Mouse (Mus musculus): ENCODE results near the gene Soga1. TPM values are rescaled to one million over a fixed set of nuclear protein-coding genes. Genes with fewer than 3 reads are reported as not detected.

Gene Soga1
- polyA plus RNA-seq, 2 experiments = 1.6 to 1.8 TPM

DNA sequence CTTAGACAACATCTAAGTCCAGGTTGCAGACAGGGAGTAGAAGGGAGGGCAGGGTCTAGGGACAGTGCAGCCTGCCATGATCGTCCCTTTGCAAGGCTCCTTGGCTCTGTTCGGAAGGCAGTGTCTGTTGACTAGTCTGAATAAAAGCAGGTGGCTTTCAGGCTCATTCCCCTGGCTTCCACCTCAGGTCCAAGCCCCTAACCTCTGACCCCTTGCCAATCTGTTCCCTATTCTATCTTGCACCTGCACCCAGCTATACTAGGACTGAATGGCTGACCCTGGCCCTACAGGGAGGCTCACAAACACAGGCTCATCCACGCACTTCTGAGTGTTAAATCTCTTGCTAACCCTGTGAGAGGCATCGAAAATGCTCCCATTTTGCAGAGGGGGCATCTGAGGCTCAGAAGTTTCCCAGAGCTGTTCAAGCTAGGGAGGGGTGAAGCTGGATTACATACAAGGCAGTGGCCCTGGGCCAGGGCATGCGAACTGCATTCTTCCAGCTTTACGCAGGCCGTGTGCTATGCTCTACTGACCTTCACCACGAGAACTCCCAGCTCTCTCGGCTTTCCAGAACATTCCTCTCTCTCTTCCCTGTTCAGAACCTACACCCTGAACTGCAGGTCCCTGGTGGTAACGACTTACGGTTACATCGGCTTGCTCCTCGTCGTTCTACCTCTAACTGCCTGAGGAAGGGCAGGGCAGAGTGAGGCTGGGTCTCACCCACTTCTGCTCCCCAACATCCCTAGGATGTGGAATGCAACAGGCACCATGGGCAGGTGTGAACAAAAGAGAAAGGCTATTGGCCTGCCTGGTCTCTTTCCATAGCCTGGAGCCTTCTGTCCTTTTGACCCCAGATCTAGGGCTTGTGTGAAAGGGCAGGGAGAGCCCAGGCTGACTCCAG lies 13.8 kb downstream of the Soga1 start:
- no peaks in the 10 kb centered on the region for H3K27me3 ChIP-seq (ENCODE audit: control insufficient read depth, insufficient read depth, low read length)
- 72% methylated on average over 14 of the region's 14 CpGs for WGBS (ENCODE audit: insufficient replicate concordance)
- no peaks in the 10 kb centered on the region for H3K9me3 ChIP-seq (ENCODE audit: control insufficient read depth, low read length)
- no peak for DNase-seq (ENCODE audit: low read depth in 3 of 3, low spot score in 3 of 3)
- H3K27ac ChIP-seq = no peak overlapping the region
- H3K4me2 ChIP-seq (ENCODE audit: low read depth) = no peak overlapping the region
- no peak overlapping the region for H3K4me3 ChIP-seq (ENCODE audit: insufficient read depth in 1 of 2, low read depth in 2 of 2, low read length in 2 of 2)
- ATAC-seq (ENCODE audit: insufficient read depth) = no peak
- no peaks in the 10 kb centered on the region for H3K36me3 ChIP-seq (replicated peaks; ENCODE audit: control insufficient read depth, insufficient read depth, low read depth)
- no peak for TF ChIP-seq CTCF (IDR thresholded peaks at IDR 0.05; ENCODE audit: low read depth)
- no peak overlapping the region for H3K9ac ChIP-seq (replicated peaks)
- peaks cover 0 to 6% of the 10 kb centered on the region in 2 experiments; a peak in 2 of 4 replicates for H3K4me1 ChIP-seq (replicated peaks; ENCODE audit: control insufficient read depth in 2 of 2, insufficient read depth in 2 of 2, low read length in 1 of 2)

DNA sequence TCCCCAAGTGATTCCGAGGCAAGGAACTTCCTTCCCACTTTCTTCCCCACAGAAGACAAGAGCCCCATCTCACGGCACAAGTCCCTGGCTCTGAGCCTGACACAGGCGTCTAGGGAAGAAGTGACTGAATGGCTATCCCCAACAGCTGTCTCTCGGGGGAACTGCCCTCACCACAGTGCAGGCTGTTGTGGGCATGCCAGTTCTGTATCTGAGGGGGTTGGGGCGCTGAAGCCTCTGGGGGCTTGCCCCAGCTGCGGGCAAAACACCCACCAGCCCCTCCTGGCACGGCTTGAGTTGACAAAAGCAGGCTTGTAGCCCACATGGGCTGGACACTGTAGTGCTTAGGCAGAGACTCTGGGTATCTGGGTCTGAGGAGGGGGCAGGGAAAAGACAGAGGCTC lies 14.9 kb downstream of the Soga1 start:
- H3K4me3 ChIP-seq (ENCODE audit: insufficient read depth in 1 of 2, low read depth in 2 of 2, low read length in 2 of 2) = no peak overlapping the region
- DNase-seq (ENCODE audit: low read depth in 3 of 3, low spot score in 3 of 3) (no peak), ATAC-seq (ENCODE audit: insufficient read depth) (no peak)
- WGBS (ENCODE audit: insufficient replicate concordance) = 30% methylated on average over 7 of the region's 7 CpGs
- TF ChIP-seq EP300 (IDR thresholded peaks at IDR 0.05; ENCODE audit: low read depth) = no peak
- TF ChIP-seq CTCF (IDR thresholded peaks at IDR 0.05; ENCODE audit: low read depth) = no peak
- no peaks in the 10 kb centered on the region for H3K36me3 ChIP-seq (replicated peaks; ENCODE audit: control insufficient read depth, insufficient read depth, low read depth)
- H3K4me2 ChIP-seq (ENCODE audit: low read depth) = no peak overlapping the region
- no peaks in the 10 kb centered on the region for H3K9me3 ChIP-seq (ENCODE audit: control insufficient read depth, low read length)
- no peaks in the 10 kb centered on the region for H3K4me1 ChIP-seq (replicated peaks; ENCODE audit: control insufficient read depth in 2 of 2, insufficient read depth in 2 of 2, low read length in 1 of 2)
- H3K27ac ChIP-seq = no peak overlapping the region
- H3K9ac ChIP-seq (replicated peaks) = no peak overlapping the region
- no peaks in the 10 kb centered on the region for H3K27me3 ChIP-seq (ENCODE audit: control insufficient read depth, insufficient read depth, low read length)

DNA sequence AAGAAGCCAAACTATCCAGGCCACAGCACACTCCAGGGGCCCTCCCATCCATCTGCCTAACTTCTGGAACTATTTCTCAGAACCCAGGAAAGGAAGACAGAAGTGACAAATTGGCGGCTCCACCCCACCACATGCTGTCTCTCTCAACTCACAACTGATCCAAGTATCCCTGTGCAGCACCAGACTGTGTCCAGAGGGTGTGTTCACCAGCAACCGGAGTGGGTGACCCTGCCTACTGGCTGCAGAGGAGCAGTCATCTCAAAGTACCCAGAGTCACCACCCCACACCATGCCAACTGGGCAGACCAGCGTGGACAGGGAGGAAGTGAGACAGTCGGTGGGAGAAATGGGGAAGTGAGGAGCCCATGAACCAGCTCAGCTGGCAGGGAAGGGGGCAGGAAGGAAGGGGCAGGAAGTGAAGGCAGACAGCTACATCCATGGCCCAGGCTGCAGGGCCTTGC lies 15.8 kb downstream of the Soga1 start:
- no peaks in the 10 kb centered on the region for H3K27me3 ChIP-seq (ENCODE audit: control insufficient read depth, insufficient read depth, low read length)
- H3K4me3 ChIP-seq (ENCODE audit: insufficient read depth in 1 of 2, low read depth in 2 of 2, low read length in 2 of 2) = no peak overlapping the region
- ATAC-seq (ENCODE audit: insufficient read depth) (no peak), DNase-seq (ENCODE audit: low read depth in 3 of 3, low spot score in 3 of 3) (no peak)
- 29% methylated on average over 4 of the region's 4 CpGs for WGBS (ENCODE audit: insufficient replicate concordance)
- no peak overlapping the region for H3K4me2 ChIP-seq (ENCODE audit: low read depth)
- H3K4me1 ChIP-seq (replicated peaks; ENCODE audit: control insufficient read depth in 2 of 2, insufficient read depth in 2 of 2, low read length in 1 of 2) = no peaks in the 10 kb centered on the region
- H3K36me3 ChIP-seq (replicated peaks; ENCODE audit: control insufficient read depth, insufficient read depth, low read depth) = no peaks in the 10 kb centered on the region
- no peaks in the 10 kb centered on the region for H3K9me3 ChIP-seq (ENCODE audit: control insufficient read depth, low read length)
- no peak overlapping the region for H3K27ac ChIP-seq
- TF ChIP-seq EP300 (IDR thresholded peaks at IDR 0.05; ENCODE audit: low read depth) (no peak), CTCF (IDR thresholded peaks at IDR 0.05; ENCODE audit: low read depth) (no peak)
- H3K9ac ChIP-seq (replicated peaks) = no peak overlapping the region

DNA sequence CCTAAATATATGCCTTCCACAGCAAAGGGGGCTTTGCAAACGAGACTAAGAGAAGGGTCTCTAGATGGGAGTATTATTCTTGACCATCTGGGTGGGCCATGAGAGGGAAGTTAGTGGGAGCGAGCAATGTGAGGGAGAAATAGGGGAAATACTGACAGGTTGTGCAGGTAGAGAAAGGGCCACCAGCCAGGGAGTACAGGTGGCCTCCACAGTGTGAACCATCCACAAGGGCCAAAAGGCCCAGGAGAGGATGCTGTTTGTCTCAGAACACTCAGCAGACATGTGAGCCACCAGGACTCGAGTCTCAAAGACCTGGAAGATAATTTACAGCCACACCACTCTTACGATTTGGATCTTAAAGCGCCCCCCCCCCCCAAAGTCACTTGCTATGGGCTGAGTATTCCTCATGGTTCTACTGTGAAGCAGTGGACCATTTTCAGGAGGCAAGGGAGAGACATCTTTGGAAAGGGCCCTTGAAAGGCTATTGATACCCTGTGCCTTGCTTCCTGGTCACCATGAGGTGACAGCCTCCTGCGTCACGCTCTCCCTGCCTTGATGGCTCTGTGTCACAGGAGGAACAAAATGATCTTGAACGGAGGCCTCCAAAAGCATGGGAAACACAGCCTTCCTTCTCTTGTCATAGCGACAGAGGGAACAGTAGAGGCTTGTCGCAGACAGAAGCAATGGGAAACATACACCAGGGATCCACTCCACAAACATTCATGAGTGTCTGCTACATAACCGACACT lies 18.3 kb downstream of the Soga1 start:
- no peak overlapping the region for H3K9ac ChIP-seq (replicated peaks)
- H3K4me1 ChIP-seq (replicated peaks; ENCODE audit: control insufficient read depth in 2 of 2, insufficient read depth in 2 of 2, low read length in 1 of 2) = no peaks in the 10 kb centered on the region
- no peak overlapping the region for H3K27ac ChIP-seq
- 66% methylated on average over 11 of the region's 11 CpGs for WGBS (ENCODE audit: insufficient replicate concordance)
- TF ChIP-seq CTCF (IDR thresholded peaks at IDR 0.05; ENCODE audit: low read depth) = no peak
- TF ChIP-seq EP300 (IDR thresholded peaks at IDR 0.05; ENCODE audit: low read depth) = no peak
- no peaks in the 10 kb centered on the region for H3K36me3 ChIP-seq (replicated peaks; ENCODE audit: control insufficient read depth, insufficient read depth, low read depth)
- no peaks in the 10 kb centered on the region for H3K9me3 ChIP-seq (ENCODE audit: control insufficient read depth, low read length)
- DNase-seq (ENCODE audit: low read depth in 3 of 3, low spot score in 3 of 3) (no peak), ATAC-seq (ENCODE audit: insufficient read depth) (no peak)
- no peak overlapping the region for H3K4me3 ChIP-seq (ENCODE audit: insufficient read depth in 1 of 2, low read depth in 2 of 2, low read length in 2 of 2)
- H3K27me3 ChIP-seq (ENCODE audit: control insufficient read depth, insufficient read depth, low read length) = no peaks in the 10 kb centered on the region
- no peak overlapping the region for H3K4me2 ChIP-seq (ENCODE audit: low read depth)

DNA sequence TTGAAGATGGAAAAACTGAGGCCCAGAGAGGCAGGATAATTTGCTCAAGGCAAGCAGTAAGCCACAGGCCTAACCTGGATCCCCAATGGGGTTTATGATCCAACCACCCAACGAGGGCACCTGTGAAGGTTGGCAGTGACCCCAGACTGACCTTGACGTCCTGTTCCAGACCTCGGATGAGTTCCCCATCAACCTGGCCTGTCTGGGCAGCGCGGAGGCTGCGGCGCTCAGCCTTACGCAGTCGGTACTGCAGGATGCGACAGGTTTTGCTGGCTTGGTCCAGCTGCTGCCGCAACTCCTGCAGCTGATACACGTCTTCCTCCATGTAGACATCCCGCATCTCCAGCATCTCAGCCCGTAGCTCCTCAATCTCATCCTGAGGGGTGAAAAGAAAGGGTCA lies 19.0 kb downstream of the Soga1 start:
- Histone ChIP-seq H3K27ac (no peak overlapping the region), H3K9ac (replicated peaks) (no peak overlapping the region), H3K27me3 (ENCODE audit: control insufficient read depth, insufficient read depth, low read length) (no peaks in the 10 kb centered on the region), H3K4me3 (ENCODE audit: insufficient read depth in 1 of 2, low read depth in 2 of 2, low read length in 2 of 2) (no peak overlapping the region), H3K4me1 (replicated peaks; ENCODE audit: control insufficient read depth in 2 of 2, insufficient read depth in 2 of 2, low read length in 1 of 2) (no peaks in the 10 kb centered on the region), H3K4me2 (ENCODE audit: low read depth) (no peak overlapping the region), H3K9me3 (ENCODE audit: control insufficient read depth, low read length) (no peaks in the 10 kb centered on the region), H3K36me3 (replicated peaks; ENCODE audit: control insufficient read depth, insufficient read depth, low read depth) (no peaks in the 10 kb centered on the region)
- DNase-seq (ENCODE audit: low read depth in 3 of 3, low spot score in 3 of 3) = no peak
- WGBS (ENCODE audit: insufficient replicate concordance) = 83% methylated on average over 14 of the region's 14 CpGs
- ATAC-seq (ENCODE audit: insufficient read depth) = no peak
- no peak for TF ChIP-seq EP300 (IDR thresholded peaks at IDR 0.05; ENCODE audit: low read depth)
- no peak for TF ChIP-seq CTCF (IDR thresholded peaks at IDR 0.05; ENCODE audit: low read depth)

All from liver, embryonic 14.5 days (tissue).